Mouse (Mus musculus): ENCODE results near the gene Mef2a. TPM values are rescaled to one million over a fixed set of nuclear protein-coding genes. Genes with fewer than 3 reads are reported as not detected.

The Mef2a gene
- total and polyA plus RNA-seq, 3 experiments = 9.6 to 13.4 TPM; not detected in 1

DNA sequence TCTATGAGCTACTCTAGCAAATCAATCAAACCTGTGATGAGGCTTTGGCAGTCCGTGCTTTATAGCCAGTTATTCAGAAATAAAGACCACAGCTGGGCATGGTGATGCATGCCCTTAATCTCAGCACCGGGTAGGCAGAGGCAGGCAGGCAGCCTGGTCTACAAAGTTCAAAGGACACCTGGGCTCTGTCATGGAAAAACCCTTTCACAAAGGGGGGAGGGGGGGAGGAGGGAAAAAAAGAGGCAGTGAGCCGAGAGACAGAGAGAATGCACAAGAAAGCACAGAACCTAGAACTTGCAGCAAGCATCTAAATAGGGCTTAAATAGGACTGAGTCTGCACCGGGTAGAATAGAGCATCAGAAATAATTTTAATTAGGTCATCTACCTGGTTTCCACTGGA is 19.7 kb downstream of the Mef2a start:
- Histone ChIP-seq H3K4me3 (ENCODE audit: control insufficient read depth in 1 of 2, insufficient read depth in 1 of 2, low read depth in 2 of 2, low read length in 2 of 2) (no peak overlapping the region), H3K27me3 (ENCODE audit: control insufficient read depth in 1 of 2, insufficient read depth in 2 of 2, low read length in 2 of 2) (no peaks in the 10 kb centered on the region), H3K36me3 (ENCODE audit: control insufficient read depth in 1 of 2, insufficient read depth in 2 of 2, low read length in 2 of 2) (0 out of 4 replicates have a peak, but pooled peaks cover 0 to 3% of the 10 kb centered on the region in 2 experiments), H3K9ac (ENCODE audit: control insufficient read depth, low read depth, low read length, poor library complexity, severe bottlenecking) (no peak overlapping the region), H3K4me1 (ENCODE audit: control insufficient read depth in 1 of 2, insufficient read depth in 2 of 2, low read length in 2 of 2) (no peaks in the 10 kb centered on the region; a peak in 1 of 4 replicates), H3K9me3 (replicated peaks; ENCODE audit: insufficient read depth, low read length) (no peaks in the 10 kb centered on the region), H3K79me2 (ENCODE audit: control insufficient read depth, insufficient read depth, low read length, poor library complexity) (peaks cover 12% of the 10 kb centered on the region), H3K27ac (ENCODE audit: control insufficient read depth, low read depth, low read length) (no peak overlapping the region)
- DNase-seq (ENCODE audit: low read depth, low spot score) = no peak
- TF ChIP-seq TAL1 (IDR thresholded peaks at IDR 0.05; ENCODE audit: low read length) = no peak
- TF ChIP-seq CHD2 (IDR thresholded peaks at IDR 0.05; ENCODE audit: low read length) = no peak
- TF ChIP-seq EP300 (IDR thresholded peaks at IDR 0.05; ENCODE audit: low read depth in 1 of 2, low read length in 2 of 2) = no peak
- no peak for TF ChIP-seq HCFC1 (IDR thresholded peaks at IDR 0.05; ENCODE audit: low read depth, low read length)
- no peak for TF ChIP-seq MEF2A (IDR thresholded peaks at IDR 0.05; ENCODE audit: extremely low read depth, insufficient replicate concordance, low read depth, low read length, poor library complexity, severe bottlenecking)
- no peak for TF ChIP-seq MAFK (IDR thresholded peaks at IDR 0.05; ENCODE audit: borderline replicate concordance, low read depth, low read length)
- TF ChIP-seq TBP (IDR thresholded peaks at IDR 0.05; ENCODE audit: low read depth, low read length) = no peak
- no peak for TF ChIP-seq POLR2A (IDR thresholded peaks at IDR 0.05; ENCODE audit: control insufficient read depth in 1 of 2, insufficient read depth in 1 of 2, low read depth in 1 of 2, low read length in 2 of 2, poor library complexity in 1 of 2)
- no peak for TF ChIP-seq ELF1 (IDR thresholded peaks at IDR 0.05; ENCODE audit: low read depth, low read length)
- TF ChIP-seq SMC3 (IDR thresholded peaks at IDR 0.05; ENCODE audit: low read depth, low read length) = no peak
- TF ChIP-seq CHD1 (IDR thresholded peaks at IDR 0.05; ENCODE audit: low read depth, low read length) = no peak

GRCm38 (mm10) chr7:67344443-67344842 is 28.2 kb downstream of the Mef2a start:
- H3K27ac ChIP-seq (ENCODE audit: control insufficient read depth, low read depth, low read length) = no peak overlapping the region
- H3K36me3 ChIP-seq (ENCODE audit: control insufficient read depth in 1 of 2, insufficient read depth in 2 of 2, low read length in 2 of 2) = peaks cover 0 to 9% of the 10 kb centered on the region in 2 experiments; a peak in 2 of 4 replicates
- no peaks in the 10 kb centered on the region for H3K9me3 ChIP-seq (replicated peaks; ENCODE audit: insufficient read depth, low read length)

More at GRCm38 (mm10) chr7:67344443-67344842, 28.2 kb downstream of the Mef2a start:
- Histone ChIP-seq H3K4me3 (ENCODE audit: control insufficient read depth in 1 of 2, insufficient read depth in 1 of 2, low read depth in 2 of 2, low read length in 2 of 2) (no peak overlapping the region), H3K9ac (ENCODE audit: control insufficient read depth, low read depth, low read length, poor library complexity, severe bottlenecking) (no peak overlapping the region), H3K4me1 (ENCODE audit: control insufficient read depth in 1 of 2, insufficient read depth in 2 of 2, low read length in 2 of 2) (peaks cover 3 to 4% of the 10 kb centered on the region in 2 experiments; a peak in 2 of 4 replicates), H3K27me3 (ENCODE audit: control insufficient read depth in 1 of 2, insufficient read depth in 2 of 2, low read length in 2 of 2) (no peaks in the 10 kb centered on the region), H3K79me2 (ENCODE audit: control insufficient read depth, insufficient read depth, low read length, poor library complexity) (no peaks in the 10 kb centered on the region)
- TF ChIP-seq MAFK (IDR thresholded peaks at IDR 0.05; ENCODE audit: borderline replicate concordance, low read depth, low read length) (no peak), E2F4 (IDR thresholded peaks at IDR 0.05; ENCODE audit: borderline replicate concordance, low read depth, low read length) (no peak), TBP (IDR thresholded peaks at IDR 0.05; ENCODE audit: low read depth, low read length) (no peak), TCF12 (IDR thresholded peaks at IDR 0.05; ENCODE audit: low read depth, low read length) (no peak), MXI1 (IDR thresholded peaks at IDR 0.05; ENCODE audit: low read depth, low read length) (no peak), CHD1 (IDR thresholded peaks at IDR 0.05; ENCODE audit: low read depth, low read length) (no peak), UBTF (IDR thresholded peaks at IDR 0.05; ENCODE audit: borderline replicate concordance, insufficient read depth, low read depth, low read length) (no peak), RCOR1 (IDR thresholded peaks at IDR 0.05; ENCODE audit: low read depth, low read length) (no peak), ETS1 (IDR thresholded peaks at IDR 0.05; ENCODE audit: low read depth, low read length) (no peak), ELF1 (IDR thresholded peaks at IDR 0.05; ENCODE audit: low read depth, low read length) (no peak)
- DNase-seq (ENCODE audit: low read depth, low spot score) = no peak

Measured in MEL (cell line).